Mouse (Mus musculus): ENCODE results near the gene Gm20388. TPM values are rescaled to one million over a fixed set of nuclear protein-coding genes. Genes with fewer than 3 reads are reported as not detected.
A peak's percentile ranks its signal among the peaks of the same experiment; 100 is the strongest.
"Not testable (repeated sequence)": the region's sequence is repeated elsewhere in the genome, so short reads cannot be mapped to it uniquely, and the experiment has no call there.

Gene Gm20388
- total RNA-seq, 1 experiment from 2014 or later = 3.6 TPM

DNA sequence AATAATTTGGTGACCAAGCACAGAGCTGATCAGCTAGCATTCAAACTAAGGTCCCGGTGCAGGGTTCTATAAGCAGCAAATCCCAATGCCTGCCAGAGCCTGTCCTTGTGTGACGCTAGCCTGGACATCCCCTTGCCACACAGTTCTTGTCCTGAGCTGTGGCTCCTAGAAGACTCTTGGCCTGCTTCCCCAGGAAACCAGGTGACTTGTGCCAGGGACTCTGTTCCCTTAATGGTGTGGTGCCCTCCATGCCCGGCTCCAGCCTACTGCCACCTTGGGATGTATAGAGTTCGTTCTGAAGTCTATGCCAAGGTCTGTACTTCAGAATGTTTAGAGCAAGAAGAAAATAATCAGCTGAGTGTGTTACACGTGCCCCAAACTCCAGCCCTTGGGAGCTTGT, 775.9 kb downstream of the Gm20388 start:
- DNase-seq = no peak

DNA sequence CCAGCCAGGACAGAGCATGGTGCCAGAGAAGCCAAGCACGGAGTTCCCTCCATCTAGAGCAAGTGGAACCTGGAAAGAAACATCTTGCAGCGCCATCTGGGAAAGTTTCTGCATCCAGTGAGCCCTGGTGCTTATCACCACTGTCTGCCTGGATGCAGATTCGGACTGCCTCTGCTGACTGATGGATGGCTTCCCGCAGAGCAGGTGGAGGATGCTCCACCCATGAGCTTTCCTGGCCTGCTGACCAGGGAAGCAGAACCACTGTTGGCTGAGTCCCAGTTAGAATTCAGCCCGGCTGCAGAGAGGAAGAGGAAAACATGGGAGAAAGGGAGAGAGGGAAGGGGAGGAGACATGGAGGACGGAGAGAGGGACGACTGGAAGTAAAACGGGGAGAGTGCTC, 777.1 kb downstream of the Gm20388 start:
- DNase-seq = no peak

DNA sequence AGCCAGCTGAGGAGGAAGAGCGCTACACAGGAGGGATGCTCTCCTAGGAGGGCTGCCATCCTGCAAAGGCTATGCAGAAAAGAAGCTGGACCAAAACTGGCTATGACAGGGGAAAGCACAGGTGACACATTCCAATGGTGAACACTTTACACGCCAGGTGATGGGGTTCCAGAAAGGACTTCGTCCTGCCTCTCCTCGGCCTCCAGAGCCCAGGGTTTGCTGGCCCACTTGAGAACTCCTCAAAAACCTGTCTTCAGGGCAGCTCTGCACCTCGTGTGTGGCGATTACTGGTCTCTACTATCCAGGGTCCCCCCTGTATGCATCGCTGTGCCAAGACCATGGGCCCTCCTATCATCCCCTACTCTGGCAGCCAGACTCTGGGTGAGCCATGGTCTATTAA, 777.9 kb downstream of the Gm20388 start:
- DNase-seq = no peak

DNA sequence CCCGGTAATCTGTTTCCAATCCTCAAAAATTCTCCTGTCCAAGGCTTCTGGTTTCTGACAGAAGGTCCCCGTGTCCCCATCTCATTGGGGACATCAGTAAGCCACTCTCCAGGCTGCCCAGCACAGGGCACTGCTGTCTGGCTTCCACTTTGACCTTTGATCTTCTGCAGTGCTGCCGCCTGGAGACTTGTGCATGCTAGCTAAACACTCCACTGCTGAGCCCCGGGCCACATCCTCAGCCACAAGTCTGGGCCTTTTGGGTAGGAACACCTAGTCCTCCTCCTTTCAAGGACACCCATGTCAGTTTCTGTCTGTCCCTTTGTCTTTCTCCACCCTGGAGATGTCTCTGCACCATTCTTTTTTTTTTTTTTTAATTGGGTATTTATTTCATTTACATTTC, 782.3 kb downstream of the Gm20388 start:
- DNase-seq = no peak

DNA sequence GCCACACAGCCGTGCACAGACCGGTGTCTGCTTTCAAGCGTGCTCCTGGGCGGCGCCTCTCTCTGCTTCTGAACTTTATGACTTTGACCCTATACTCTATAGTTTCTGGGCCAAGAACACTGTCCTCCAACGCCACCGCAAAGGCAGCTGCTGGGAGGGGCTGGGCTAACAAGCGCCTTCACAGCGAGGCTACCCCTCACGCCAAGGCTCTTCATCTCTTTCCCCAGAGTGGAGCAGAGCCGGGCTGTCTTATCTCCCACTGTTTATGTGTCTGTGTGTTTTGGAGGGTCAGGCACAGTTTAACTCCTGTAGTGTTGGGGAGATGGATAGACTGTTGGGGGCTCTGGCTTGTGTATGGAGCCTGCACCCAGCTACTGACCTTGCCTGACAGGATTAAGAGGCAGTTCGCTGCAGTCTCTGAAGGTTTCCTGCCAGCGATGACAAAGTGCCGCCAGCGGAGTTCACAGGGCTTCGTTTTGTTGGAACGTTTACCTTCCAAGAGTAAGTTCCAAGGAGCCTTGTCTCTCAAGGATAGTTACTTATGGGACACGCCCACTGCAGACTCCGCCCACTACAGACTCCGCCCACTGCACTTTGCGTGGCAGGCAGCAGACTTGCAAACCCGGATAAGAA, 783.3 kb downstream of the Gm20388 start:
- peak; percentile 36 for DNase-seq

DNA sequence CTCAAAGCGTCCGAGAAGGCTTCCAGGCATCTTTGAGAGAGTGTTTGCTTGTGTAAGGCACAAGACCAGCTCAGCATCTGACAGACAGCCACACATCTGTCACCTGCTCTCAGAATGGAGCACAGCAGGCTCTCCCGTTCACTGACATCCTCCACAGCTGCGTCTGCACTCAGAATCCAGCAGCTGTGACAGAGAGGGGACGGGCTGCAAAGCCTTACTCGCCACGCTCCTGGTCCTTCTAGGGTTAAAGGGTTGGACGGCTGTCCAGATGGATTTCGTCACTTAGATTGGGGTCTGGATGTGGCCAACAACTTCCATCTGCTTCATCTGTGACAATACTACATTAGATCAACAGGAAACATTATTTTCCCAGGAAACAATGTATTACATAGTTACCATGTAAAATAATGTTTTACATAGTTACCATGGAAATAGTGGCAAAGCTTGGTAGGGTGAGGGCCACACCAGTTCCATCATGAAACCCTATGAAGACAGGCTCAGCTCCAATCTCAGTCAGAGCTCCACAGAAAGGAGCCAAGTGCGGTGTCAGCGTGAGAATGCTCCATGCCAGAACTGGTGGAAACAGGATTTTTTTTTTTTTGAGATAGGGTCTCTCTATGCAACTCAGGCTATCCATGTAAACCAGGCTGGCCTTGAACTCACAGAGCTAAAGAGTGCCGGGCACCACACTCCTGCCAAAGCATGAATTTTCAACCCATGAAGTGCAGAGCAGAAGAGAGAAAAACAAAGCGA, 785.9 kb downstream of the Gm20388 start:
- no peak for DNase-seq

DNA sequence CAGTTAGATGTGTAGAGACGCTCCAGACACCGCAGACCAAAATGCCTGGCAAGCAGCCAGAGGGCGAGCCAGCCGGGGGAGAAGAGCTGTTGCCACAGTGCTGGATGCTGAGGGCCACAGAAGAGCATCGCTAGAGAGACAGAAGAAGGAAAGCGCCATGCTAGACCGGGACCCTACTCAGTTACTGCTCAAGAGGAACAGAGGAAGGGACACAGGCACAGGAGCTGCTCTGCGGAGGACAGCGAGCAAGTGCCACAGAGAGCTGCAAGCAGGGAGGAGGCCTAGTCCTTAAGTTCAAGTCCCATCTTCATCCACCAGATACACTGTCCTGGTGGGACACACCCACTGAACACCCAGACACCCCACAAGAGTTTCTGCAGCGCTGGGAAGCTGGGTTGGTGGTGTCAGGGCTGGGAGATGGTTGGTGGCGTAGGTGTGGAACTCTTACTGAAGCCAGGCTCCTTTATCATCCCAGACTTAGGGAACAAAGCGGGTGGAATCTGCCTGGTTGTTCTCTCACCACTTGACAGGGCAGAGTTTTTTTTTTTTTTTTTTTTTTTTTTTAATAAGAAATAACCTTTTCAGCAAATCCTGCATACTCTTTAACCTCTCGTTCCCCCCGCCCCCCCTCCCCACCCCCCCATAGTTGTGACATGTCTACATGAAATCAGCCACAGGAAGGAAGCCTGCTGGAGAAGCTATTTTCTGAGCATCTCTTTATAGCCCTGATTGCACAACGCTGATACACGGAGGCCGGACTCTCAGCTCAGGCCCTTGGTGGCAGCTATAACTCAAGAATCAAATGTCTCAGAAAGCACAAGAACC, 786.7 kb downstream of the Gm20388 start:
- peak; percentile 62 for DNase-seq

DNA sequence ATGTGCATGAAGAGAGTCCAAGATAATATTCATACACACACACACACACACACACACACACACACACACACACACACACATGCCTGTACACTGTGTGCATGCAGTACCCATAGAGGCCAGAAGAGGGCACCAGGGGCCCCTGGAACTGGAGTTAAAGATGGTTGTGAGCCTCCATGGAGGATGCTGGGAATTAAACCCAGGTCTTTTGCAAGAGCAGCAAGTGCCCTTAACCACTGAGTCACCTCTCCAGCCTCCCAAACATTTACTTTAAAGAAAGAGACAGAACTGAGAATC, 787.3 kb downstream of the Gm20388 start:
- no peak for DNase-seq

DNA sequence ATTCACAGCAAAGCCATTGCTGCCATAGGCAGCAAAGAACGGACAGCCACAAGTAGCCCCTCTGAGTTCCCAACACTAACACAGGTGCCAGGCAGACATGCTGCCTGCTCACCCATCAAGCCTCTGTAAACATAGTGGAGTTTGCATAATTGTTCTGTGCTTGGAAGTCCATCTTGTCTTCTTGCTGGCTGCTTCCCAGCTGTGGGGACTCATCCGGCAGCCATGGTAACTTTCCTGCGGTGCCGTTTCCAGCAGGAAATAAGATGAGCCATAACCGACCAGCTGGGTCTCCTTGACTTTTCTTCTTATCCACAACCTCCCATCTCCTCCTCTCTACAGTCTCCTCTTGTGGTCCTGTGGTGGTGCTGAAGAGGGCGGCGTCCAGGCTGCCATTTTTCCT, 787.8 kb downstream of the Gm20388 start:
- DNase-seq = no peak

DNA sequence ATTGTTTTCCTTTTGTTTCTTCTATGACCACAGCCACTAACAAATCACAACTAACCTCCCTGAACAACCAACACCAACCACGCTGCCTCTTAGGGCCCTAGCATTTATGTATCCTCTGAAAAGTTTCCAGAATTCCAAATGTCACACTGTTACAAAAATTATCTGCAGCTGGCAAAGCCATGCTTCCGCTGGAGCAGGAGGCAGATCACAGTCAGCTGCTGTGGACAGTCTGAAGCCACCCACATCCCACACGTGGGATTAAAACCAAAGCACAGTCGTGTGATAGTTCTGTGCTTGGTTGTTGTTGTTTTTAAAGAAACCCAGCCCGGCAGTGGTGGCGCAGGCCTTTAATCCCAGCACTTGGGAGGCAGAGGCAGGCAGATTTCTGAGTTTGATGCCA, 788.4 kb downstream of the Gm20388 start:
- DNase-seq = no peak

DNA sequence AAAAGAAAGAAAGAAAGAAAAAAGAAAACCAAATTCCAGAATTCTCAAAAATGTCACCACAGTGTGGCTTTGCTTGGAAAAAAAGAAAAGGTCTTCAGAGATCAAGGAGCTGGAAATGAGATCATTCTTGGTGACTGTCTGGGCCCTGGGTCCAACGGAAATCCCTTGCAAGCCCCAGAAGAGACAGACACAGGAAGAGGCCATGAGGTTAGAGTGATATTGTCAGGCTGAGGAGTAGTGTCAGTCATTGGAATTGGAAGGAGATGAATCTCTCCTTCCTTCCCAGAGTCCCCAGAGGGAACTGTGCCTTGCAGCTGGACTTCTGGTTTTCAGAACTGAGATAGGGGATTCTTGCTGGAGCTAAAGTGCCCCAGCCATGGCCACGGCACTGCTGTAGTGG, 788.9 kb downstream of the Gm20388 start:
- DNase-seq = no peak

DNA sequence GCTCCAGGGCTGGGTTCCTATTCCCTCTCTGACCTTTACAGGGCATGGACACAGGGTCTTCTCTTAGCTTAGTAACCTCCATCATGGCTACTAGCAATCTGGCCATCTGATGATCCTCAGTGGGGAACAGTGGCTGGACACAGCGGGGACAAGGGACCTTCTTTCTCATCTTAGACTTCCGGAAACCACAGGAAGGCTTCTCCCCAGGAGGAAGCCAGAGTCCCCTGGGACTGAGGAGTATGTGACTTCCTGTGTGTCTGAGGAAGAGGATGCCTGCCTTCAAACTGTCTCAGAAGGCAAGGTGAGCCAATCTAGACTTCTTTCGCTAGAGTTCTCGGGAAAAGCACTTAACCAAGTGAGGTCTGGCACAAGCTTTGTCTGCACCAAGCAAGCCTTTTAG, 789.4 kb downstream of the Gm20388 start:
- no peak for DNase-seq

DNA sequence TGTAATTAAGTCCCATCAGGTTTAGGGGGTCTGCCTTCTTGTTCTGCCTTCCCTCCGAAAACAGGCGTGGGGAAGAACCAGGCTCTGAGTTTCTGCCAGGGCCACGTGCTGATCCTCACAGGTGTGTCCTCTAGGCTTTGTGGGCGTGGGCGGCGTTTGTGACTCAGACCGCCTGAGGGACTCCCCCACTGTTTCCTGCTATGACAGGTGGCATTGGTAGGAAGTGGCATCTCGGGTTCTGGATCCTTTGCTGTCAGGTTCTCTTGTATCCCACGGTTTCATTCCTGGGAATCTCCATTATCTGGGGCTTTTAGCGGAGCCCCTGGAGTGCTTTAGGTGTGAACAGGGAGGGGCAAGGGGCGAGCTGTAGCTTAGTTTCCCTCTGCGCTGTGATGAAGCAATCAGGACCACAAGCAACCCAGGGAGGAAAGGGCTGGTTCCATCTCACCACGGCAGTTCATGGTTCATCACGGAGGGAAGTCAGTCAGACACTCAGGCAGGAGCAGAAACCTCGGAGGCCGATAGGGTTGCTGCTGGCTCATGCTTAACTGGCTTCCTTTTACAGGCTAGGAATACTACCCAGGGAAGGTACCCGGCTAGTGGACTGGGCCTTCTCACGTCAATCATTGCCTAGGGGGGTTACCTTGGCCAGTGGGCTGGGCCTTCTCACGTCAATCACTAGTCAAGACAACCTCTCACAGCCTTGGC, 791.3 kb downstream of the Gm20388 start:
- no peak for DNase-seq

DNA sequence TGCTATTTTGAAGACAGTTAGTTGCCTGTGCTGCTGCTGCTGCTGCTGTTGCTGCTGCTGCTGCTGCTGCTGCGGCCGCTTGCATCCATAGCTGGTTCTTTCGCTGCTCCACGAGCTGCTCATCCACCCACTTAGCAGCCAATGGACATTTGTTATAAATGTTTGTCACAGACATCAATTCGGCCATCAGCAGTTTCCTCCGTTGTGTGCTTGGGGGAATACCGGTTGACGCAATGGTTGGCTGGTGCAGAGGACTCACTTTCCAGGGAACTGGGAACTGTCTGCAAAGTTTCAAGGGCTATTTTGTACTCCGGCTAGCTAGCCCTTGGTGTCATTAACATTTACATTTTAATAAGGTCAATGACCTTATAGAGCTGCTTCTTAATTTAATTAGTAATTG, 793.6 kb downstream of the Gm20388 start:
- DNase-seq = no peak

DNA sequence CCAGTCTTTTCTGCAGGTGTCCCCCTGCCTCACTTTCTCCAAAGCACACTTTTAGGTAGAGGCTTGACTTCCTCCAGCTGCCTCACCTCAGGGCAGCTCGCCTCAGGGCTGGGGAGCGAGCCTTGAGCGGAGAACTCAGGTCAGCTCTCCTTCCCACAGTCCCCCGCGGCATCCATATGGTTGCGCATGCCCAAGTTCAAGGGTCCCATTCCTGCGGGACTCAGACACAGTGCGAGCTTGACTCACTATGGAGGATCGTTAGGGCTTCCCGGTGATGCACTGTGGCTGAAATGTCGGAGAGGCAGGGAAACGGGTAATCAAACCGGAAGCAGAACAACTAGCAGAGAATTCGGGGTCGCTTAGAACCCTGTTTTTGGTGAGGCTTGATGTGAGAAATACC, 794.5 kb downstream of the Gm20388 start:
- DNase-seq = no peak

DNA sequence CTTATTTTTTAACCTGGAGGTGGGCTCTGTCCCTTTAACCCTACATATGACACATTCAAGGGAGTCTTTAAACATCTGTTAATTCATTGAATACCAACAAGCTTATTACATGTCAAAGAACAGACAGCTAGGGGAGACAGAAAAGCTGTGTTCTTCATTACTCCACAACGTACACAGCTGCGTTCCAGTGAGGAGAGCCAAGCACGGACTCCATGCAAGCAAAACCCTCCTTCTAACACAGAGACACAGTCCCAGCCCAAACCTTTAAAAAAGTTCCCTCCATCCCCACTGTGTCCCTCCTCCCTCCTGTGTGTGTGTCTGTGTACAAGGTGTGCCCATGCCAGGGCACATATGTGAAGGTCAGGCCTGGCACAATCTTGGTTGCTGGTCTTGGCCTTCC, 795.6 kb downstream of the Gm20388 start:
- no peak for DNase-seq

DNA sequence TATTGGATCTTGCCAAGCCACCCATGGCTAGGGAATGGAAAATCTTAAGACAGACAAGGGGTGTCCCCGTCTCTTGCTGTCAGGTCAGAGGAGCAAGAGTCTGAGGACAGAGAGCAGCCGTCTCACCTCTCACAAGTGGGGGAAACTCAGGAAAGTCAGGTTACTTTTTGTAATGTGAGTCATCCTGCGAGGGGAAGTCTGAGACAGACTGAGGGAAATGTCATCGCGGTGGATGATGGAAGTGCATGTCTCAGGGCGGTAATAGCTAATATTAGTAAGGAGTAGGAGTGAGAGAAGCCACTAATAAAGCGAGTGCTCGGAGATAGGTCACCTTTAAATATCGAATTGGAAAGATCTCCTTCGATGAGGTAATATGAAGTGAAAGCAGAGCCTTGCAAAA, 798.5 kb downstream of the Gm20388 start:
- DNase-seq = no peak

DNA sequence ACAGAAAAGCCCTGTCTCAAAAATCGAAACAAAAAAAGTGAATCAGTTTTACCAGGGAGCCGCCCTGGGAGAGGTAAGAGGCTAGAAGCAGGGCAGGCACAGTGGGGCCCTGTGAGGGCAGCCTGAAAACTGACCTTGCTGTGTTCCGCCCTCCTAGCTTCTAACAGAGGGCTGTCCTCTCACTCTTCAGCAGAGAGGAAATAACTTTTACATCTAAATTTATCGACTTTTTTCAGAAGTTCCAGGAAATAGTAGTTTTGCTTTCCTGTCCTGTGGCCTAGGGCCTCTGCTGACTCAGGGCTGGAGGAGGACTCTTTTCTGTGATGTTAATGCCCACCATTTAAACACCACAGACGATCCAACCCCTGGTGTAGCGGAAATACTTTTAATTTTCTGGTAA, 804.6 kb downstream of the Gm20388 start:
- DNase-seq = no peak

DNA sequence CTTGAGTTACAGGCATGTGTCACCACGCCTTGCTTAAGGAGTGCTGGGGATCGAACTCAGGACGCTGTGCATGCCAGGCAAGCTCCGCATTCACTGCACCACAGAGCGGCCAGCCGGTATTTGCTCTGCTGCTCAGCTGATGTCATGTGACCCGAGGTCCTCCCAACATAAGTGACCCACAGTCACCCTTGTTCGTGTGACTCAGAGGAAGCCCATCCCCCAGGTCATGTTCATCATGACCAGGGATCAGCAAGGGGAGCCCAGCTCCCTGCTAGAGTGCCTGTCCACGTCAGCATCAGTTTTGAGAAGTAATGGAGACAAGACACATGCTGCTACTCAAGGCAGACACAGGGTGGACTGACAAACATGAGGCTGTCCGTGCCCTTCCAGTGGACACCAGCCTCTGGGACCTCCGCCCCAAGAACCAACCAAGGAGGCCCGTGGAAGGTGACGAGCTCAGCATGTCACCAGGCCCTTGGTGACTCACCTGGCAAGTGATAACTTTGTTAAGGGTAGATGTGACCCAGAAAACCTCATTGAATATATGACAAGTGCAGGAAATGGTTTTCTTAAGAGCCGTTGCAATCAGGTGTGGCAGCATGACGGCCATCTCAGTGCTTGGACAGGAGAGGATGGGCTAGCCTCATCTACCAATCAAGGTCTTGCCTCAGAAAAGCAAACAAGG, 805.5 kb downstream of the Gm20388 start:
- no peak for DNase-seq

DNA sequence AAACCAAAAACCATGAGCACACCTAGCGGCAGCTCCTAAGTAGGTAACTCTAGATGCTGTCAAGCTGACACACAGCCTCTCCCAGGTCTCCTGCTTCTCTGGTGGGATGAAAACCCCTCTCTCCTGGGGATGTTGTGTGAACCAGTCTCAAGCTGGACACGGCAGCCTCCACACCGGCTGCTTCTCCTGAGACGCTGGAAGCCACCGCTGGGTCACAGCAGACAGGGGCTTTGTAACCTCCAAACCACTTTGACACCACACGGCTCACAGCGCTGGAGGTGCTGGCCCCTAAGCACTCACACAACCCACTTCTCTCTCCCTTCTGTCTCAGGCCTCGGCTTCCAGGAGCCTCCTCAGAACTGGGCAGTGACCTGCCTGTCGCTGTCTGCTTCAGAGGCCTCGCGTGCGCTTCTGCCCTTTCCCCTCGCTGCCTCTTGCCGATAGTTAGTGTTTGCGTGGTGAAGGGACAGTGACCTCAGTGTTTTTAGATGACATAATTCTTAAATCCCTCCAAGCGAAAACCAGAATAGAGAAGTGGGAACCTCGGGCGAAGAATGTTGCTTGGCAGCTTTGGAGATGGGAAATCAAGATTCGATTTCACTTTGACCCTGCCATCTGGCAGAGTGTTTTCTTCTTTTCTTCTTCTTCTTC, 809.1 kb downstream of the Gm20388 start:
- no peak for DNase-seq

DNA sequence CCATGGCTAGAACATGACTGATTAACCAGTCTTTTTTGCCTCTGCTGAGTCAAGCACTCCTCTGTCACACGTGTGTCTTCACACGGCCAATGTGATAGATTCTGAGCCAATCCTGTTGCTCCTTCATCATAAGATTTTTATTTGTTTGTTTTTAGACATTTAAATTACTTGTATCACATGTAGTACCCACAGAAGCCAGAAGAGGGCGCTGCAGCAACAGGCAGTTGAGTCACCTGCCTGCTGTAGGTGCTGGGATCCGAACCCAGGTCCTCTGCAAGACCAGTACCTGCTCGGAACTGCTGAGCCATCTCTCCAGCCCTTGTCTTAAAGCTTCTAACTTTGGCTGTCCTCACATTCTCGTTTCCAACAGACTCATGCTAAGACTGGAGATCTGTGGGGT, 812.4 kb downstream of the Gm20388 start:
- no peak for DNase-seq

DNA sequence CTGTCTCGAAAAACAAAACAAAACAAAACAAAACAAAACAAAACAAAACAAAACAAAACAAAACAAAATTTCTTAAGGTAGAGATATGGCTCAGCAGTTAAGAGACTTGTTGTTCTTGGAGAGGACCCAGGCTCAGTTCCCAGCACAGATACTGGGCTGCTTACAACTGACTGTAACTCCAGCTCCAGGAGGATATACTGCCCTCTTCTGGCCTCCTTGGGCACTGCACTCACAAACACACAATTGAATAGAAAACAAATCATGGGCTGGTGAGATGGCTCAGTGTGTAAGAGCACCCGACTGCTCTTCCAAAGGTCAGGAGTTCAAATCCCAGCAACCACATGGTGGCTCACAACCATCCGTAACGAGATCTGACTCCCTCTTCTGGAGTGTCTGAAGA, 813.5 kb downstream of the Gm20388 start:
- not testable (repeated sequence) for DNase-seq
